Mouse (Mus musculus) Muller cell, postnatal 12 days (primary cell): Measurements from ENCODE around the gene Eed.

Experiments
- DNase-seq: peaks from one replicate; pipeline ENCODE4 v3.0.0-alpha.2; 2015; ENCODE audit errors: inconsistent ontology term

The Eed gene

DNA sequence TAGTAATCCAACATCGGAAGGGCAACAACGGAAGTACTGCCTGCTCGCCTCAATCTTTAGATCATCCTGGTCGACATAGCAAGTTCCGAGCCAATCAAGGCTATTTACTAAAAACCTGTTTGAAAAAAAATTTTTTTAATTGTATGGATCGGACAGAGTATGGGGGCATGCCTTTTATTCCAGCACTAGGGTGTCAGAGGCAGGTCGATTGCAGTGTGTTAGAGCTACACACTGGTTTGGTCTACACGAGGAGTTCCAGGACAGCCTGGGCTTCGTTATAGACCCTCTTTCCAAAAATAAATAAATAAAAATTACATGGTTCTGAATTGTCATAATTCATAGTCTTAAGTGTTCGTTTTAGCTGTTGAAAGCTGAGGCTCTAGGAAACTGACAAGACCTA lies 774 bp upstream of the Eed start:
- no peak for DNase-seq

- no peak for DNase-seq
Observed at GRCm38 (mm10) chr7:89980133-89980484, 674 bp downstream of the Eed start.

- peak; percentile 35 for DNase-seq
Observed at GRCm38 (mm10) chr7:89979432-89980130, 1.2 kb downstream of the Eed start.

- no peak for DNase-seq
Observed at GRCm38 (mm10) chr7:89976796-89977195, 4.0 kb downstream of the Eed start.

DNA sequence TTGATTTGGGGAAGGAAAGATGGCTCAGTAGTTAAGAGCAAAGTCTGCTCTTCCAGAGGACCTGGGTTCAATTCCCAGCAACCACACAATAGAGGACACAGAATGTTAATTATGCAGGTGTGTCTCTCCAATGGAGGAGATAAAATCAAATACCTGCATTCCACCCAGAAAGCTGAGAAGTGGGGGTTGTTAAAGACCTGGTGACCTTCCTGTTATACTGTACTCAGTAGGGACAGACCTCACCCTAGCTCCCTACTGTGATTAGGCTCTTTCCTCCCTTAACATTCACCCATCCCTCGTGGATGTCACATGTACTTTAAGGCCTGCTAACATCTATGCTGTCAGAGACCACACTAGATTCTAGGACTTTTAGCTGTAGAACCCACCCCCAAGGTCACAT lies 5.2 kb downstream of the Eed start:
- no peak for DNase-seq

DNA sequence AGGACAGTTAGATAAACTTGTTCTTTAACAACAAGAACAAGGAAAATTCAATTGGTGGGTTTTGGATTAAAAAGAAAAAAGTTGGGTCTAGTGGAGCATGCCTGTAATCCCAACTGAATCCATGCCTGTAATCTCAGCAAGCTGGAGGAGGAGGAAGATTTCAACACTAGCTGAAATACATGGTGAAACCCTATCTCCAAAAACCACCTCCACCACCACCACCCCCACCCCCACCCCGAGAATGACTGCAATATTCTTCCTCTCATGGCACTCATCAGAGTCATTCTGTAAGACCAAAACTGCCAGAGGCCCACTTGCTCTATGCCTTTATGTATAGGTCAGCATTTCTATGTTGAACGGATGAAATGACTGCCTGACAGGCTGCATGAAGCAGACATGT lies 13.5 kb downstream of the Eed start:
- no peak for DNase-seq

DNA sequence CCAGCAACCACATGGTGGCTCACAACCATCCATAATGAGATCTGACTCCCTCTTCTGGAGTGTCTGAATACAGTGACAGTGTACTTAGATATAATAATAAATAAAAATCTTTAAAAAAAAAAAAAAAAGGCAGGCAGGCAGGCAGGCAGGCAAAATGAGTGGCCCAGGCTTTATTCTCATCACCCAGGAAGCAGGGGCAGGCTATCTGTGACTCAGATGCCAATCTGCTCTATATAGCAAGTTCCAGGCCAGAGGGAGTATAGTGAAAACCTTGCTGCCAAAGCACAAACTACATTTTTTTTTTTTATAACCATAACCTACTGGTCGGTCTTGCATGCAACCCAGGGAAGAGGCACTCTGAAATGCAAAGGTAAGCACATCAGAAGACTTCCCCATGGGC lies 14.0 kb downstream of the Eed start:
- no peak for DNase-seq

DNA sequence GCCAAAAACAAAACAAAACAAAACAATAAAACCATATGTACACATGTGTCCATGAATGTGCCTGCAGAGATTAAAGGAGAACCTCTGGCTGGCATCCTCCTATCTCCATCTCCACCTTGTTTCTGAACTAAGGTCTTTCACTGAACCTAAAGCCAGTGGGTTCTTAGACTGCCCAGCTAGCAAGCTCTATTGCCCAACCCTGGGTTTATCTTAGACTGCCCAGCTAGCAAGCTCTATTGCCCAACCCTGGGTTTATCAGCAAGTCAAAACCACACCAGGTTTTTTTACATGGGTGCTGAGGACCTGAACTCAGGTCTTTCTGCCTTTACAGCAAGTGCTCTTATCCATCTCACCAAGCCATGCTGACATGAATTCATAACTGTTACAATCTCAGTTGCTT lies 17.6 kb downstream of the Eed start:
- DNase-seq = no peak

- no peak for DNase-seq
Observed at GRCm38 (mm10) chr7:89957300-89957699, 23.5 kb downstream of the Eed start.

DNA sequence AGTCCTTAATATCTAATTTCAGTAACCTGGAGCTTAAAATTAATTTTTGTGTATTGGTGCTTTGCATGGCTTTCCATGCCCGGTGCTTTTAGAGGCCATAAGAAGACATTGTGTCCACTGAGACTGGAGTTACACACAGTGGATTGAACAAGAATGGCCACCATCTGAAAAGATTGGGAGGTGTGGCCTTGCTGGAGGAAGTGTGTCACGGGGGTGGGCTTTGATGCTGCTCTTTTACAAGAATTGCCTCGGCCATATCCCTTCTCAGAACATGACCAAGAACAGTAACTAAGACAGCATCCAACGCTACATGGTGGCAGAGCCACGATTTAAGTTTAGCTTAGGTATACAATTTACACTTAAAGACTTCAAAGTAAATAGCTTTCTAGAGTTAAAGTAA lies 26.5 kb downstream of the Eed start:
- no peak for DNase-seq

GRCm38 (mm10) chr7:89949403-89949802 lies 31.4 kb downstream of the Eed start:
- DNase-seq = no peak

GRCm38 (mm10) chr7:89948026-89948425 lies 32.8 kb downstream of the Eed start:
- DNase-seq = no peak

- peak; percentile 90 for DNase-seq
Observed at GRCm38 (mm10) chr7:89940571-89941463, 40.0 kb downstream of the Eed start, which contains the start of gene Hikeshi. TSS of gene Hikeshi (minus strand) at chr7:89941204.

- no peak for DNase-seq
Observed at GRCm38 (mm10) chr7:89939497-89940353, 41.1 kb downstream of the Eed start.

- no peak for DNase-seq
Observed at GRCm38 (mm10) chr7:89923441-89924180, 57.2 kb downstream of the Eed start.

DNA sequence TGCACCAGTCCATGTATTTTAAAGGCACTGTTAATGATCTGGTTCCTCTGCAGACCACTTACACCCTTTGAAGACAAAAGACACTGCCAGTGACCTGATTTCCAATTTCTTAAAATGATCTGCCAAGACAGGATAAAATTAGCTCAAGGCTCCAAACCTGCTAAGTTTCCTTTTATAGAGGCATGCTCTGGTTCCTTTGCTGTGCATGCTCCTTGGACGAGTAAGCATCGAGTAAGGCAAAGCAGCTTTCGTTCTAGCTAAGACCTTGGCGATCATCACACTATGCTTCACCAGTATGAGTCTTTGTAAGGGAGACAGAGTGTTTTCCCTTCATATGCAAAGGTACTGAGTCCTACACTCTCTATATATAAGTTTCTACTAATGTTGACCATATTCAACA lies 63.0 kb downstream of the Eed start:
- no peak for DNase-seq

- peak; percentile 72 for DNase-seq
Observed at GRCm38 (mm10) chr7:89916711-89917110, 64.1 kb downstream of the Eed start.

DNA sequence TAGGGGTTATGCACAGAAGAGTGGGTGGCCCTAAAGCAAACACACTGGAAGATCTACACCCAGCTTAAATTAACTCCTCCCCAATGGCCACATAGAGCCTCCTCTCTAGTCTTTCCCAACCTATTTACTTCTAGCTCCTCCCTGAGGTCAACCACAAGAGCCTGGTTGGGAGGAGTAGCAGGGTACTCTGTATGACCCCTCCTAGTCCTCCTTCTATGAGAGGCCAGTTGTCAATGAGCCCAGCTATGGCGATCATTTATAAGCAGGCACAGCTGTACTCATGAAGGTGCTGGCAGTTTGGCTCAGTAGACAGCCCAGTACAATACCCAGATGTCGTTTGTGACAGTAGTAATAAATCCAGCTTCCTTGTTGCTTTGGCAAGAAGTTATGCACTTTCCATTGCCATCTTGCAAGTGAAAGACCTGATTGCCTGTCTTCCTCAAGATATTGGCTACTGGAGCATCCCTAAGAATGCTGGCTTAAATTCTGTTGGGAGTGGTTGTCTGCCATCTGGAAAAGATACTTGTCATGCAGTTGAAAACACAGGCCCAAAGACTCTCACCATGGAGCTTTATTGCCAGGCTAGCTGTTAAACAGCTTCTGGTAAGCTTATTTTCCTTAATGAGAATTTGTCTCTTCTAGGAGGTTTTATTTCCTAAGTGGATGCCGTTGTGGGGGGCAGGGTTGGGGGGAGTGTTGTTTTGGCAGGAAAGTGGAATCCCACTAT lies 67.2 kb downstream of the Eed start:
- no peak for DNase-seq

DNA sequence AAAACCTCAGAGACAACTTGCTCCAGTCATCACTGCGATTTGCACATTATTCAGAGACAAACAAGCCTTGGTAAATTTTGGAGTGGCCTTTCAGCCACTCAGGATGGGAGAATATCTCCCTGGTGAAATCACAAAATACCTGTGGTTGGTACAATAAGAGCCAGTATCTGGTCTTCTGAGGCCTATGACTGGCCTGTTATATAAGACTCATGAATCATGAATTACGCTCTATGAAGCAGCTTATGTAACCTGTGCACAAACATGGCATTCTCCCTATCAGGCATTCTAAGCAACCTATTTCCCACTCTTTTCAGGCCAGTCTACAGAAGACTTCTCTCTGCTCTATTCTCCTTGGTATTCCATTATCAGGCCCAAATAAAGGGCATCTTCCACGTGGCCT lies 68.4 kb downstream of the Eed start:
- DNase-seq = peak; percentile 71

DNA sequence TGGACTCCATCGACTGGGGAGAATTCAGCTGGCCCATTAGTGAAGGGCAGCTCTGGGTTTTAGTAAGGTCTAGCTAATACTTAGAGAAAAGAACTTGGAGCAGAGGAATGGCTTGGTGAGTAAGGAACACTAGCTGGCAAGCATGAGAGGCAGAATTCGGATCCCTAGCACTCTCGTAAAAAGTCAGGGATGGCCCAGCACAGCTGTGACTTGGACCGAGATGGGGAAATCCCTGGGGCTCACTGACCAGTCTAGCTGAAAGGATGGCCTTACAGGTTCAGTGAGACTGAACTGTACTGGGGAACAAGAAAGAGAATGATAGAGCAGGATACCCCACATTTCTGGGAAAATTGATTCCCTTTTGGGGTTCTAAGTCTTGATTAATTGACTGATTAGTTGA lies 71.1 kb downstream of the Eed start:
- DNase-seq = no peak
